Mouse (Mus musculus) lung, postnatal 0 days (tissue): Measurements from ENCODE around the gene H2-DMb2. TPM values are rescaled to one million over a fixed set of nuclear protein-coding genes. Genes with fewer than 3 reads are reported as not detected.
A peak's percentile ranks its signal among the peaks of the same experiment; 100 is the strongest.
"Not testable (repeated sequence)": the region's sequence is repeated elsewhere in the genome, so short reads cannot be mapped to it uniquely, and the experiment has no call there.

ENCODE experiments used
- ATAC-seq: fragments of 200-750 bp; cut with Nextera tagmentation; 2 replicates; pipeline ENCODE4 v1.8.0; 2017; ENCODE audit warnings: moderate library complexity
- DNase-seq: peaks from one replicate; pipeline ENCODE4 v3.0.0-alpha.2; 2016; ENCODE audit warnings: low spot score
- H3K27ac ChIP-seq: fragments of 300-500 bp; sonication (generic); 2 replicates; pipeline ENCODE4 v1.5.1; 2014; ENCODE audit warnings: antibody characterized with exemption, mild to moderate bottlenecking, low read length, mixed read lengths
- H3K27me3 ChIP-seq: fragments of 300-500 bp; sonication (generic); replicated peaks from 2 replicates; pipeline ENCODE4 v1.6.1; 2014; ENCODE audit warnings: low read length, mixed read lengths; ENCODE audit not compliant: insufficient read depth
- H3K36me3 ChIP-seq: fragments of 300-500 bp; sonication (generic); 2 replicates; pipeline ENCODE4 v1.6.1; 2014; ENCODE audit warnings: low read length, mixed read lengths; ENCODE audit not compliant: insufficient read depth
- H3K4me1 ChIP-seq: fragments of 300-500 bp; sonication (generic); 2 replicates; pipeline ENCODE4 v1.6.1; 2014; ENCODE audit warnings: antibody characterized with exemption, low read depth, low read length, mixed read lengths; ENCODE audit not compliant: insufficient read depth
- H3K4me2 ChIP-seq: fragments of 300-500 bp; sonication (generic); replicated peaks from 2 replicates; pipeline ENCODE4 v1.6.1; 2014; ENCODE audit warnings: low read depth, mild to moderate bottlenecking, low read length, moderate library complexity, mixed read lengths
- H3K4me3 ChIP-seq: fragments of 300-500 bp; sonication (generic); 2 replicates; pipeline ENCODE4 v1.5.1; 2014; ENCODE audit warnings: low read depth, low read length
- H3K9ac ChIP-seq: fragments of 300-500 bp; sonication (generic); replicated peaks from 2 replicates; pipeline ENCODE4 v1.6.1; 2014; ENCODE audit warnings: low read depth, mild to moderate bottlenecking
- H3K9me3 ChIP-seq: fragments of 300-500 bp; sonication (generic); 2 replicates; pipeline ENCODE4 v1.6.1; 2016; ENCODE audit warnings: low read length, mixed read lengths
- CTCF ChIP-seq: IDR thresholded peaks from 2 replicates; pipeline ENCODE4 v1.5.1; 2016; ENCODE audit warnings: antibody characterized with exemption, mild to moderate bottlenecking
- EP300 ChIP-seq: IDR thresholded peaks from 2 replicates; pipeline ENCODE4 v1.6.1; 2016; ENCODE audit warnings: antibody characterized with exemption, mild to moderate bottlenecking, control low read depth
- WGBS: fragments of 180-500 bp; shearing (Covaris S2); extraction: QIAGEN DNeasy Blood & Tissue Kit; methylation state at CpG from one replicate; pipeline ENCODE4 v1.1.7; 2014; 5-methylcytosine and 5-hydroxymethylcytosine counted together
- polyA plus RNA-seq: library from polyadenylated mRNA; unstranded; fragments of >200 nt; fragmentation: Nextera tagmentation; extraction: Ambion mirVana; gene quantifications from 2 replicates; pipeline ENCODE4 v1.2.1, GENCODE M21; 2015

The H2-DMb2 gene
- polyA plus RNA-seq, 1 experiment from 2014 or later, result 1.8 TPM

- no peak for TF ChIP-seq EP300
- no peak for TF ChIP-seq CTCF
Observed at GRCm38 (mm10) chr17:34138655-34139054, 4.5 kb upstream of the H2-DMb2 start.

GRCm38 (mm10) chr17:34139416-34139815 is 3.7 kb upstream of the H2-DMb2 start:
- 6% methylated on average over 16 of the region's 16 CpGs for WGBS

More at GRCm38 (mm10) chr17:34138655-34139054, 4.5 kb upstream of the H2-DMb2 start:
- H3K27me3 ChIP-seq, result no peaks in the 10 kb centered on the region
- H3K9me3 ChIP-seq, result no peaks in the 10 kb centered on the region
- no peak overlapping the region for H3K4me2 ChIP-seq
- H3K36me3 ChIP-seq, result no peaks in the 10 kb centered on the region
- H3K9ac ChIP-seq, result no peak overlapping the region
- H3K4me1 ChIP-seq, result no peaks in the 10 kb centered on the region
- no peak overlapping the region for H3K27ac ChIP-seq
- no peak for ATAC-seq
- WGBS, result 87% methylated on average over 7 of the region's 7 CpGs
- H3K4me3 ChIP-seq, result no peak overlapping the region
- no peak for DNase-seq

GRCm38 (mm10) chr17:34140240-34140639 is 2.9 kb upstream of the H2-DMb2 start:
- no peak overlapping the region for H3K4me2 ChIP-seq
- H3K9me3 ChIP-seq, result no peaks in the 10 kb centered on the region
- H3K9ac ChIP-seq, result no peak overlapping the region
- H3K4me1 ChIP-seq, result no peaks in the 10 kb centered on the region
- DNase-seq (no peak), ATAC-seq (no peak)
- TF ChIP-seq CTCF, result no peak
- no peak for TF ChIP-seq EP300
- H3K4me3 ChIP-seq, result no peak overlapping the region
- H3K36me3 ChIP-seq, result no peaks in the 10 kb centered on the region
- H3K27me3 ChIP-seq, result no peaks in the 10 kb centered on the region
- WGBS, result 9% methylated on average over 5 of the region's 5 CpGs
- no peak overlapping the region for H3K27ac ChIP-seq

More at GRCm38 (mm10) chr17:34139416-34139815, 3.7 kb upstream of the H2-DMb2 start:
- no peak for TF ChIP-seq CTCF
- no peak for TF ChIP-seq EP300
- DNase-seq (peak; percentile 76), ATAC-seq (peak; percentile 27; the same call in 1 of the 2 replicates)
- Histone ChIP-seq H3K27me3 (no peaks in the 10 kb centered on the region), H3K27ac (no peak overlapping the region), H3K4me2 (peak overlapping the region; percentile 48), H3K4me3 (peak overlapping the region; percentile 8; the same call in 1 of the 2 replicates), H3K36me3 (no peaks in the 10 kb centered on the region), H3K9ac (no peak overlapping the region), H3K9me3 (no peaks in the 10 kb centered on the region), H3K4me1 (no peaks in the 10 kb centered on the region)

GRCm38 (mm10) chr17:34141448-34141847 is 1.7 kb upstream of the H2-DMb2 start:
- Histone ChIP-seq H3K4me1 (no peaks in the 10 kb centered on the region), H3K36me3 (no peaks in the 10 kb centered on the region), H3K4me3 (no peak overlapping the region), H3K27ac (no peak overlapping the region), H3K9ac (no peak overlapping the region), H3K9me3 (no peaks in the 10 kb centered on the region), H3K4me2 (no peak overlapping the region), H3K27me3 (no peaks in the 10 kb centered on the region)
- ATAC-seq (no peak), DNase-seq (no peak)
- 47% methylated on average over 4 of the region's 4 CpGs for WGBS
- TF ChIP-seq CTCF (no peak), EP300 (no peak)

- peak; percentile 11; the same call in 1 of the 2 replicates for ATAC-seq
- no peak for DNase-seq
Observed at GRCm38 (mm10) chr17:34142456-34143010, 574 bp upstream of the H2-DMb2 start.

GRCm38 (mm10) chr17:34143461-34143860 is 354 bp downstream of the H2-DMb2 start:
- Histone ChIP-seq H3K4me1 (no peaks in the 10 kb centered on the region), H3K36me3 (no peaks in the 10 kb centered on the region), H3K4me3 (no peak overlapping the region), H3K27ac (no peak overlapping the region), H3K4me2 (no peak overlapping the region), H3K27me3 (no peaks in the 10 kb centered on the region), H3K9ac (no peak overlapping the region), H3K9me3 (no peaks in the 10 kb centered on the region)
- TF ChIP-seq CTCF (no peak), EP300 (no peak)
- 31% methylated on average over 5 of the region's 5 CpGs for WGBS
- DNase-seq (no peak), ATAC-seq (no peak)

More at GRCm38 (mm10) chr17:34142456-34143010, 574 bp upstream of the H2-DMb2 start:
- H3K36me3 ChIP-seq, result no peaks in the 10 kb centered on the region
- no peak overlapping the region for H3K4me2 ChIP-seq
- no peak overlapping the region for H3K9ac ChIP-seq
- no peak for TF ChIP-seq EP300
- TF ChIP-seq CTCF, result no peak
- no peaks in the 10 kb centered on the region for H3K27me3 ChIP-seq
- H3K9me3 ChIP-seq, result no peaks in the 10 kb centered on the region
- 42% methylated on average over 7 of the region's 7 CpGs for WGBS
- H3K27ac ChIP-seq, result peak overlapping the region; percentile 51; the same call in 1 of the 2 replicates
- no peak overlapping the region for H3K4me3 ChIP-seq
- no peaks in the 10 kb centered on the region for H3K4me1 ChIP-seq

GRCm38 (mm10) chr17:34144221-34144620 is 1.1 kb downstream of the H2-DMb2 start:
- DNase-seq, H3K9me3 ChIP-seq, H3K27me3 ChIP-seq, H3K36me3 ChIP-seq, H3K9ac ChIP-seq, H3K4me2 ChIP-seq, H3K27ac ChIP-seq, H3K4me1 ChIP-seq, H3K4me3 ChIP-seq, ATAC-seq: not testable (repeated sequence)
- WGBS, result 96% methylated on average over 3 of the region's 4 CpGs
